Mouse (Mus musculus): ENCODE data around the gene Phospho2. TPM values are rescaled to one million over a fixed set of nuclear protein-coding genes. Genes with fewer than 3 reads are reported as not detected.

The Phospho2 gene
- total RNA-seq, 1 experiment, result 9.6 TPM

- in situ Hi-C loops (cut with MboI; ENCODE audit: low sequenced_read_pairs in 2 of 2, unreplicated experiment in 2 of 2), result no loop called here
- Histone ChIP-seq H3K9me3 (ENCODE audit: control insufficient read depth, insufficient read depth, low read depth, low read length) (no peaks in the 10 kb centered on the region), H3K36me3 (ENCODE audit: control insufficient read depth, insufficient read depth, low read length, poor library complexity, severe bottlenecking) (no peaks in the 10 kb centered on the region), H3K4me1 (ENCODE audit: control insufficient read depth in 2 of 2, insufficient read depth in 2 of 2, low read length in 2 of 2, poor library complexity in 1 of 2) (peaks cover 0 to 5% of the 10 kb centered on the region in 2 experiments; a peak in 1 of 4 replicates), H3K9ac (ENCODE audit: insufficient read depth, low read depth, low read length, poor library complexity, severe bottlenecking) (no peak overlapping the region), H3K27ac (ENCODE audit: insufficient read depth, low read depth, low read length, poor library complexity, severe bottlenecking) (no peak overlapping the region), H3K4me3 (ENCODE audit: insufficient read depth in 1 of 2, low read depth in 1 of 2, low read length in 2 of 2, poor library complexity in 1 of 2, severe bottlenecking in 1 of 2) (no peak overlapping the region)
- DNase-seq (ENCODE audit: low read depth, low spot score), result no peak
- TF ChIP-seq HCFC1 (IDR thresholded peaks at IDR 0.05; ENCODE audit: borderline replicate concordance, insufficient read depth, low read length), result no peak
- no peak for TF ChIP-seq MAFK (IDR thresholded peaks at IDR 0.05; ENCODE audit: insufficient read depth, low read depth, low read length)
- TF ChIP-seq CHD2 (IDR thresholded peaks at IDR 0.05; ENCODE audit: low read depth, low read length), result no peak
- TF ChIP-seq ZC3H11A (IDR thresholded peaks at IDR 0.05; ENCODE audit: borderline replicate concordance, low read depth, low read length), result no peak
- TF ChIP-seq ZNF384 (IDR thresholded peaks at IDR 0.05; ENCODE audit: low read depth, low read length), result no peak
These were observed 24.7 kb upstream of the Phospho2 start for GRCm38 (mm10) chr2:69764716-69765115.

DNA sequence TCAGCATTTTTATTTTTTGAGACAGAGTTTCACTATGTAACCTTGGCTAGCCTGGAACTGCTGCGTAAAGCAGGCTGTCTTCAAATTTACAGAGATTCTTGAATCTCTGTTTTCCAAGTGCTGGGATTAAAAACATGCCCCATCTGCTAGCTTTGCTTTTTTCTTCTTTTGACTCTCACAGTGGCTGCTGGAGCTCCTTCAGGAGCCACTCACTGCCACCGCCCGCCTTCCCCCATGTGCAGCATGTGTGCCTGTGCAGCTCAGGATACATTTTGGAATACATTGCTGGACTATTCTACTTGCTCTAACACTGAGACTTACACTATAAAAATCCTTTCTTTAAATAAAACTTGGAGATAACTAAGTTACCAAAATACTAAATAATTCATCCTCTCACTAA, 16.1 kb upstream of the Phospho2 start:
- Histone ChIP-seq H3K36me3 (ENCODE audit: control insufficient read depth, insufficient read depth, low read length, poor library complexity, severe bottlenecking) (no peaks in the 10 kb centered on the region), H3K9ac (ENCODE audit: insufficient read depth, low read depth, low read length, poor library complexity, severe bottlenecking) (no peak overlapping the region), H3K4me3 (ENCODE audit: insufficient read depth in 1 of 2, low read depth in 1 of 2, low read length in 2 of 2, poor library complexity in 1 of 2, severe bottlenecking in 1 of 2) (no peak overlapping the region), H3K27ac (ENCODE audit: insufficient read depth, low read depth, low read length, poor library complexity, severe bottlenecking) (no peak overlapping the region), H3K4me1 (ENCODE audit: control insufficient read depth in 2 of 2, insufficient read depth in 2 of 2, low read length in 2 of 2, poor library complexity in 1 of 2) (no peaks in the 10 kb centered on the region), H3K9me3 (ENCODE audit: control insufficient read depth, insufficient read depth, low read depth, low read length) (no peaks in the 10 kb centered on the region)
- no peak for DNase-seq (ENCODE audit: low read depth, low spot score)
- in situ Hi-C loops (cut with MboI; ENCODE audit: low sequenced_read_pairs in 2 of 2, unreplicated experiment in 2 of 2), result no loop called here
- no peak for TF ChIP-seq ZC3H11A (IDR thresholded peaks at IDR 0.05; ENCODE audit: borderline replicate concordance, low read depth, low read length)
- no peak for TF ChIP-seq ZNF384 (IDR thresholded peaks at IDR 0.05; ENCODE audit: low read depth, low read length)
- TF ChIP-seq MAFK (IDR thresholded peaks at IDR 0.05; ENCODE audit: insufficient read depth, low read depth, low read length), result no peak
- TF ChIP-seq HCFC1 (IDR thresholded peaks at IDR 0.05; ENCODE audit: borderline replicate concordance, insufficient read depth, low read length), result no peak
- TF ChIP-seq CHD2 (IDR thresholded peaks at IDR 0.05; ENCODE audit: low read depth, low read length), result no peak

DNA sequence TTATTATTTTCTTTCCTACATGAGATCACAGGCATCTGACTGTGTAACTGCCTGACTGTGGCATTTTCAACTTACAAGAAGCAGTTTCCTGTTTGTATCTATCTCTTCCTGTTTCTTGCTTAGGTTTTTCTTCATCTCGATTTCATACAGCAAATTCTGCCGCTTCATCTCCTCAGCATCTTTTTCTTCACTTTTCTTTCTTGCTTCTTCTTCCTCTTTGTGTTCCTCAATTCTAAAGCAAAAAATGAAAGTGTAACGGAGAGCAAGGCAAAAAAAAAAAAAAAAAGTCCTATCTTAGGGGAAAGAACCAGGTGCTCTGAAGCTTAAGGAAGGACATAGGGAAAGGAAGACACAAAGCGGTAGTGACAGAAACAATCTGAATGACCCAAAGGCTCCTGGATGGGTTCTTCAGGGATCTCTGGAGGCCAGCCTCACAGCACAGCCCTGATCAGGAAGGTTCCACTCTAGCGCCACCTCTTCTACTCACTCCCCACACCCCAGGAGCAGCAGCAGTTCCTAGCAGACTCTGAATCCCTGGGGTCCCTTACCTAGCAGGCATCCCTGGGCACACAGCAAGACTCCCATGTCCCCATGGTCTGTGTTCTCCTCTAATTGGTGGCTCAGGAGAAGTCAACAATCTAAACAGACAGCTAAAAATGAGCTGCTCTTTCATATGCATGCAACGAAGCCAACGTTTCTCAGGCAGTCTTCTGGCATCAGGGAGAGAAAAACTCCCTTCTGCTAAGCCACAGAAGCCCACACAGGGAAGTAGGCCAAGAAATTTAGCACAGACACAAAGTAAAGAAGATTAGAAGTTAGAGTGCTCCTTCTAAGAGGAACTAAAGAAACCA, 11.2 kb upstream of the Phospho2 start:
- in situ Hi-C loops (cut with MboI; ENCODE audit: low sequenced_read_pairs in 2 of 2, unreplicated experiment in 2 of 2), result no loop called here
- no peak overlapping the region for H3K4me3 ChIP-seq (ENCODE audit: insufficient read depth in 1 of 2, low read depth in 1 of 2, low read length in 2 of 2, poor library complexity in 1 of 2, severe bottlenecking in 1 of 2)
- no peaks in the 10 kb centered on the region for H3K9me3 ChIP-seq (ENCODE audit: control insufficient read depth, insufficient read depth, low read depth, low read length)
- no peak for TF ChIP-seq CHD2 (IDR thresholded peaks at IDR 0.05; ENCODE audit: low read depth, low read length)
- TF ChIP-seq ZNF384 (IDR thresholded peaks at IDR 0.05; ENCODE audit: low read depth, low read length), result no peak
- no peak for TF ChIP-seq ZC3H11A (IDR thresholded peaks at IDR 0.05; ENCODE audit: borderline replicate concordance, low read depth, low read length)
- no peak for TF ChIP-seq MAFK (IDR thresholded peaks at IDR 0.05; ENCODE audit: insufficient read depth, low read depth, low read length)
- TF ChIP-seq HCFC1 (IDR thresholded peaks at IDR 0.05; ENCODE audit: borderline replicate concordance, insufficient read depth, low read length), result no peak
- no peak overlapping the region for H3K27ac ChIP-seq (ENCODE audit: insufficient read depth, low read depth, low read length, poor library complexity, severe bottlenecking)
- H3K4me1 ChIP-seq (ENCODE audit: control insufficient read depth in 2 of 2, insufficient read depth in 2 of 2, low read length in 2 of 2, poor library complexity in 1 of 2), result no peaks in the 10 kb centered on the region
- peak; percentile 15 for DNase-seq (ENCODE audit: low read depth, low spot score)
- H3K9ac ChIP-seq (ENCODE audit: insufficient read depth, low read depth, low read length, poor library complexity, severe bottlenecking), result no peak overlapping the region
- no peaks in the 10 kb centered on the region for H3K36me3 ChIP-seq (ENCODE audit: control insufficient read depth, insufficient read depth, low read length, poor library complexity, severe bottlenecking)

DNA sequence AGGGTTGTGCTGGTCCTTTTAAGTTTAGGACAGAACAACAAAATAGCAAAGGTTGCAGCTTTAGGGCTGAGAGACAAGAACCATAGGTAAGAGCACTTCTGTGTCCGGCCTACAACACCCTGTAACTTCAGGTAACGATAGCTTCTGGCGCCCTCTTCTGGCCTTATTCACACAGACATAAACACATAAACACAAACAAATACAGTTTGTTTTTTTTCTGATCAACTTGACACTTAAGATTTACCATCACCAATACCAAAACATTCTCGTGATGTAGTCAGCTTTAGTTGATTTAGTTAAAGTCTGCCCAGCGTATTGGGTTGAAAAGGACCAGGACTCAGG, 10.6 kb upstream of the Phospho2 start:
- peak; percentile 62 for DNase-seq (ENCODE audit: low read depth, low spot score)
- in situ Hi-C loops (cut with MboI; ENCODE audit: low sequenced_read_pairs in 2 of 2, unreplicated experiment in 2 of 2), result no loop called here
- no peaks in the 10 kb centered on the region for H3K4me1 ChIP-seq (ENCODE audit: control insufficient read depth in 2 of 2, insufficient read depth in 2 of 2, low read length in 2 of 2, poor library complexity in 1 of 2)
- no peak overlapping the region for H3K4me3 ChIP-seq (ENCODE audit: insufficient read depth in 1 of 2, low read depth in 1 of 2, low read length in 2 of 2, poor library complexity in 1 of 2, severe bottlenecking in 1 of 2)
- H3K9ac ChIP-seq (ENCODE audit: insufficient read depth, low read depth, low read length, poor library complexity, severe bottlenecking), result no peak overlapping the region
- no peak overlapping the region for H3K27ac ChIP-seq (ENCODE audit: insufficient read depth, low read depth, low read length, poor library complexity, severe bottlenecking)
- TF ChIP-seq ZNF384 (IDR thresholded peaks at IDR 0.05; ENCODE audit: low read depth, low read length), result no peak
- TF ChIP-seq CHD2 (IDR thresholded peaks at IDR 0.05; ENCODE audit: low read depth, low read length), result no peak
- no peak for TF ChIP-seq ZC3H11A (IDR thresholded peaks at IDR 0.05; ENCODE audit: borderline replicate concordance, low read depth, low read length)
- TF ChIP-seq HCFC1 (IDR thresholded peaks at IDR 0.05; ENCODE audit: borderline replicate concordance, insufficient read depth, low read length), result no peak
- no peak for TF ChIP-seq MAFK (IDR thresholded peaks at IDR 0.05; ENCODE audit: insufficient read depth, low read depth, low read length)
- H3K36me3 ChIP-seq (ENCODE audit: control insufficient read depth, insufficient read depth, low read length, poor library complexity, severe bottlenecking), result no peaks in the 10 kb centered on the region
- no peaks in the 10 kb centered on the region for H3K9me3 ChIP-seq (ENCODE audit: control insufficient read depth, insufficient read depth, low read depth, low read length)
